Mouse (Mus musculus): ENCODE results near the gene Snx5.

- TF ChIP-seq POLR2A (IDR thresholded peaks at IDR 0.05; ENCODE audit: insufficient read depth, low read length) (no peak), CTCF (IDR thresholded peaks at IDR 0.05; ENCODE audit: low read depth, low read length) (no peak)
These were observed 55.5 kb downstream of the Snx5 start for GRCm38 (mm10) chr2:144215195-144215594.
